Mouse (Mus musculus) 3134 (cell line): ENCODE data around the gene Itgb2l.
"Not testable (repeated sequence)": the region's sequence is repeated elsewhere in the genome, so short reads cannot be mapped to it uniquely, and the experiment has no call there.

Source experiments
- DNase-seq: peaks from one replicate; pipeline ENCODE4 v3.0.0-alpha.2; 2011; ENCODE audit warnings: low spot score; ENCODE audit not compliant: insufficient read length; ENCODE audit errors: extremely low read depth

Gene Itgb2l

DNA sequence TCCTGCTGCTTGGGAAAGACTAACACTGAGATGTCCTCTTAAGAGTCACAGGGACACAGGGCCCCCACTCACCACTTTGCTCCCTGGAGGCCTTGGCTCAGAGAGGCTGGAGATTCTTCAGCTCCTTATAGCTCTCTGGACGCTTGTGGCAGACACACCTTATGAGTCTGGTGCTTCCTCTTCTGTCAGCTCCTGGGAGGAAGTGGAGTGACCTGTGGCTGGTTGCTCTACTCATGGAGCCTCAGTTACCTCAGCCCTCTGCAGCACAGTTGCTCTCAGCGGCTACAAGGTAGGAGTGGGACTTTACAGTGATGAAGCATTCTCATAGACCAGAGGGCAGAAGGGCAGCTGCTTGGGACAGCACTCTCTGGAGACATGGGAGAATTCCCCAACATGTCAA is at the start of gene Itgb2l:
TSS of gene Itgb2l (minus strand) at position 152 of the 400 bp plus-strand sequence.
- no peak for DNase-seq

- DNase-seq: no peak
Observed at GRCm38 (mm10) chr16:96491530-96491929, 48.1 kb upstream of the Itgb2l start.

DNA sequence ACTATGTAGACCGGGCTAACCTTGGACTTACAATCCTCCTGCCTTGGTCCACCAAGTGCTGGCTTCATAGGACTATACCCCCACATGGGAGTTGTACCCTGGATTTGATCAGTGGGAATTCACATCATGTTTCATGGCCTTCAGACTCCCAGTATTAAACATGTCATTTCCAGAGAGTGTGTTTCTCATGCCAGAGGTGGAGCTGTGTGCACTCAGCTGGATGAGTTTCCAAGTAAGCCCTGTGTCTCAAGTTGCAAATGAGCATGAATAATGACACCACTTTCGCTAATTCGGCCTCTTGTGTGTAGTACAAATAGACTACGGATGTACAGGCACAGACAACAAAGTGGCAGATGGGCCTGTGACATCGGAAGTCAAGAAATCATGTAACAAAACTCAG is 44.6 kb upstream of the Itgb2l start:
- no peak for DNase-seq

DNA sequence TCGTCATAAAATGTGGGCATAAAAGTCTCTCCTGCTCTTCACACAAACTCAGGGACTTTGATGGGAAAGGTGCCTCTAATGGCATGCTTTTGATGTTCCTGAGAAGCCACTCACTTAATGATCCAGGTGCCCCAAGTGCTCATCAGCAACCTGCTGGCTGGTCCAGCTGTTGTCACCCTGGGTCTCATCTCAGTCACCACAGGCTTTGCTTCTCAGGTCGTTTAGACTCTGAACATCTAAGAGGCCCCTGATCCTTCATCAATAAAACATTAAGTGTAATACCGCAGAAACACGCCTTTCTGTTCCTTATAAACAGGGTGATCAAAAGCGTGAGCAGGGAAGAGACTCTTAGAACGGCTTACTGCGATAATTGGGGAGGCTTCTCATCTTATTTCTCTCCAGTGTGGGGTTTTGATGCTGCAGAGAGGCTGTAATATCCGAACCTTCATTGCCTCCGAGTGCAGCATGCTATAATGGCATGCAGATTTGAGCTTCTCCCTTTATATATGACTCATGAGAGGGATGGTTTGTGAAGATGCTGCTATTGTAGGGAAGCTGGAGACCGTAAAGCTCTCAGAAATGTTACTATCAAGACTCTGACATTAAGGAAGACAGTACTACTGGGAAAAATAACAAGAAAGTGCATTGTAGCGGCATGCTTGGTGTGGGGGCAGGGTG is 43.7 kb upstream of the Itgb2l start:
- no peak for DNase-seq

DNA sequence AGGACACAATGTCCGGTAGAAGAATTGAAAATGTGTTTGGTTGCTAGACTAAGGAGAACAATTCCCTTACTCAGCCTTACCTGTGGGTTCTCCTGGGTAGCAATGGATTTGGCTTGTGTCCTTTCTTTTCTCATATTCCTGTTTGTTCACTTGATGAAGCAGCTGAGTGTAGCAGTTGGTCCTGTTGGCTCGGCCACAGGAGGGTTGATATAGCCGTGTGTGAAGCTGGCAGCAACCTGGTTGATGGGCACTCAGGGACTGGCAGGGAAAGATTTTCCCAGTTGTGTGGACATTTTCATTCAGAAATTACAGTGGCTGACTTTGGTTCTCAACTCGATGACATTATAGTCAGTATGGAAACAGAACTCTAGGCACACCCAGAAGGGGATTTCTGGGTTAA is 38.4 kb upstream of the Itgb2l start:
- DNase-seq: no peak

DNA sequence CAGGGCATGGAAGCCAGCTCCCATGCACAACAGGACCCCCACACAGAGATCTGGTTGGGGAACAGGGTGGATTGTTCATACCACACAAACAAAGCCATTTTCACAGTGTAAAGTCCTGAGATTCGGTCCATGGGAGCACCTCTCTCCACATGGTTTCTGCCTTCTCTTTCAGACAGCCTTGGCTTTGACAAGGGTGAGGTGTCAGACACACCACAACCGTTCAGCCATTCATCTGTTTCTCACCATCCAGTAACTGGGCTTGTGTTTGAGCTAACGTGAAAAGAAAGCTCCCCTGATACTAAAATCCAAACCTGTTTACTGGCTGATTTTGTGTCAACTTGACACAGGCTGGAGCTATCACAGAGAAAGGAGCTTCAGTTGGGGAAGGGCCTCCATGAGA is 30.8 kb upstream of the Itgb2l start:
- no peak for DNase-seq

DNA sequence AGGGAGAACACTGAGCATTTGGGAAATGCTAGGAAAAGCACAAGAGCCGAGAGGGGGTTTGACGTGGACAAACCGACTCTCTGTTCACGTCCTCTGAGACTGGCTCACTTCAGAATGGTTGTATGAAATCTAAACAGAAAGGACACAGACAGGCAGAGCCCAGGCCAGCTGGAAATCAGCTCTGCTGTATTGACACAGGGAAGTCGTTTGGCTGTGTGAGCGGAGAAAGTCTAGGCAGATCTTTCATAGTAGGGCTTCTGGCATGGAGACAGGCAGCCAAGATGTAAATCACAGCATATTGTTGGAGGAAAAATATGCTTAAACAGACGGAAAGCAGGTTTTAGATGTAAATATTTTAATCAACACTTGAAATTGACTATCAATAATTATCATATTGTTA is 29.4 kb upstream of the Itgb2l start:
- DNase-seq: no peak

DNA sequence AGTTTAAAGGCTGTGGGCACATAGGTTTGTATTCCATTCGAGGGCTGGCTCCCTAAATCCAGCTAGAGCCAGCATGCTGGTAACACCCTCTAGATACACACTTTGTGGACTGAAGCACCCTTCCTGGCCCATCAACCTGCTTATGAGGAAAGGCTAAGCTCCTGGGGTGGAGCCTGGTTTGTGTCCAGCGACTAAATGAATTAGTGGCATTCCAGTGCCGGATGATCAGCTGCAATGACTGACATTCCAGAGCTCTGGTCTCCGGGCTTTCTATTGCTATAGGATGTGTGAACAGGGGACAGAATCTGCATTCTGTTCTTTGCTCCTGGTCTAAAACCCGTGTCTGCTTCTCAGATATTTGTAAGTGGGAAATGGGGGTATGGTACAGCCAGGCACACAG is 28.9 kb upstream of the Itgb2l start:
- DNase-seq: no peak

DNA sequence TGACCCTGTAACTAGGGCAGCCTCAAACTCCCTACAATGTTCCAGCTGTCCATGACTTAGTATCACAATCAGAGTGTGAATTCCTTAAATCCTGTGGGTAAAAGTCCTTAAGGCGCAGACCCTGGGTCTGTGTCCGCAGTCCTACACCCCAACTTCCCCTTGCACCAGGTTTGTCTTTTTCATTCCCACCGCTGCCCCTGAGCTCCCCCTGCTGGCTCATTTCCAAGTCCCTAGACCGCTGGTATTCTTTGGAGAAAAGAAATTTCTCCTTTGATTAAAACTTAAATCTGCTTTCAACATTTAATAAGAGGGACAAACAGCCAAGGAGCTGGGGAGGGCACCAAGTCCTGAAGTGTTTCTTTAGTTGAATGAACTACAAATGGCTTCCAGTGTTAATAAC is 26.2 kb upstream of the Itgb2l start:
- no peak for DNase-seq

DNA sequence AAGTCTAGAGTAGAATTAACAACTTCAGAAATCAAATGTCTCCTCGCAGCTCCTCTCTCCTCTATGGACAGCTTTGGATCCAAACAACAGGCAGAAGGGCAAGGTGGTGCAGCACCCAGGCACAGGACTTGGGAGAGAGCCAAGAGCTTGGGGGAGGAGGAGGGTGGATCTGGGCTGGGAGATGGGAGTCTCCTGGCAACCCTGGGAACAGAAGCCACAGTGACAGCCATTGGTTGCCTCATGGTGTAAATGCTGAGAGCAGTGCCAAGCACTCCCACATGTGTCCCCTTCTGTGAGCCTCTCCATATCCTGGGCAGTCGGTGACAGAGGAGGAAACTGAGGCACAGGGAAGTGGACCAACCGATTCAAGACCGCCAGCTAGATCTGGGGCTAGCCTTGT is 25.3 kb upstream of the Itgb2l start:
- no peak for DNase-seq

- DNase-seq: no peak
Observed at GRCm38 (mm10) chr16:96468011-96468410, 24.6 kb upstream of the Itgb2l start.

GRCm38 (mm10) chr16:96467445-96467844 is 24.0 kb upstream of the Itgb2l start, which contains the start of gene Pcp4:
Gene Pcp4, plus strand, starts transcription at chr16:96467606.
- peak; percentile 15 for DNase-seq

- no peak for DNase-seq
Observed at GRCm38 (mm10) chr16:96460788-96461187, 17.4 kb upstream of the Itgb2l start.

DNA sequence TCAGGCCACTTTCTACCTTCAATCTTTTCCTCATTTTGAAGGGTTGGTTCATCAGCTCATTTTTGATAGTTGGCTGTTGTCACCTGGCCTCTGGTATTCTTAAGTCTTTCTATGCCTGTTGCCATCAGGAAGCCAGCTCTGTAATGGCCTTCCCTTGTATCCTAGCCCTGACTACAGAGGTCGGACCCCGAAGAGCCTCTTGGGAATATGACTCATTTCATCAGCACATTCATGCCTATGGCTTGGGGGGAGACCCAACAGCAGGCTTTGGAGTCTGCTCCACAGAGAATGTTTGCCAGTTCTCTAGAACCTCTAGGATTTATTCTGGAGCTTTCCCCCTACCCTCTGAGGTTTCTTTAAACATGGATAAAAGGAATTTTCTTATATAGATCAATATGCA is 15.9 kb upstream of the Itgb2l start:
- DNase-seq: no peak

GRCm38 (mm10) chr16:96457612-96458011 is 14.2 kb upstream of the Itgb2l start:
- no peak for DNase-seq

DNA sequence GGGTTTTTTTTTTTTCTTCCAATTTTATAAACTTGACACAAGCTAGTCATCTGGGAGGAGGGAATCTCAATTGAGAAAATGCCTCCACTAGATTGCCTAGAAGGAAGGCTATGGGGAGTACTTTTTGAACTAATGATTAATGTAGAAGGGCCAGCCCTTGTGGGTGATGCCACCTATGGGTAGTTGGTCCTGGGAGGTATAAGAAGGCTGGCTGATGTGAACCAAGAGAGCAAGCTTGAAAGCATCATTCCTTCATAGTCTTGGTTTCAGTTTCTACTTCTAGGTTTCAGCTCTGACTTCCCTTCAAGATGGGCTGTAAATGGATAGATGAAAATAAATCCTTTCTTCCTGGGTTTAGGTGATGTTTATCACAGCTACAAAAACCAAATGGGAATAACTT is 10.7 kb upstream of the Itgb2l start:
- no peak for DNase-seq

- not testable (repeated sequence) for DNase-seq
Observed at GRCm38 (mm10) chr16:96450871-96451270, 7.5 kb upstream of the Itgb2l start.

DNA sequence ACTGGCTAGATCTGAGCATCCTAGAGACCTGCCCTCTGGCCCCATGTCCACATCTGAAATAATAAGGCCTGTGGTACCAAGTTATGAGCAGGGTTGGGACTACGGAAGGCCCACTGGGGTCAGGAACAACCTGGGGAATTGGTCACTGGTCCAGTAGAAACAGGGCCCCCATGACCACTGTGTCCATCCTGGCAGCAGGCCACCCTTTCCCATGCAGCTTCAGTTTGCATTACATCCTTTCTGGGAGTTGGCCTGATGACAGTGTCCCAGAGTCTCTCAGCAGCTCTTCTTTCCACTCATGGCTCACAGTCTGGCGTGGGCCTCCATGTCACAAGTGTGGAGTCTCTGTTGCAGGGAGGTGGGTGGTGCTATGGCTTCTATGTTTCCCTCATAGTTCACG is 1.6 kb downstream of the Itgb2l start:
- DNase-seq: no peak

- no peak for DNase-seq
Observed at GRCm38 (mm10) chr16:96440871-96441270, 2.5 kb downstream of the Itgb2l start.

- no peak for DNase-seq
Observed at GRCm38 (mm10) chr16:96439682-96440081, 3.7 kb downstream of the Itgb2l start.

- no peak for DNase-seq
Observed at GRCm38 (mm10) chr16:96438946-96439345, 4.5 kb downstream of the Itgb2l start.

DNA sequence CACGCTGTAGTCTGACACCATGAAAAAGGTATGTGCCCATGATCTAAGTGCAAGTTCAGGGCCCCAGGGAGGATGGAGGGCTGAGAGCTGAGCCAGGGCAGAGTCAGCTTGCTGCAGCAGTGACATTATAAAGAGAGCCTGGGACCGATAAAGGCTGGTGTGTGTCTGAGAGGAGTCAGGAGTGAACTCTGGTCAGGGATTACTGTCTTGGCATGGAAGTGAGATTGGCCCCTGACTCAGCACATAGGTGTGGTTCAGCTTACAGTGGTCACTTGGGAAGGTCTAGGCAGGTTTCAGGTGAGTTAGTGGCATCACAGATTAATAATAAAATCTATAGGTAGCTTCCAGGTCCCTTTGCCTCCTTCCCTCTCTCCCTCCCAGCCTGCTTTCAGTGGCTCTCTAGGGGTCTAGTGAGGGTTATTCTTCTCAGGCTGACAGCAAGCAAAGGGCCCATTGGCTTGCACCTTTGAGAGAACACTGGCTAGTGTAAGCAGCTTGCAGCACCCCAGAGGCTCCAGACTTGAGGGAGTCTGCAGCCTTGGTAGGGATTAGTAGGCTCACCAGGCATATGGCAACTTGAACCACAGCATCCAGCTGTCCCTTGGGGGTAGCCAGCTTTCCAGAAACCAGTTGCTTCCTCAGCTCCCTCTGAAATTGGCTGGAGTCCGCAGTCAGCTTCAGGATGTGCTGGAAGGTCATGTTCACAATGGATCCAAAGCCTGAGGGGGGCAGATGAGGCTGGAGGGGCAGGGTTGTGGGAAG is 9.2 kb downstream of the Itgb2l start:
- no peak for DNase-seq
